Mouse (Mus musculus) myocyte (in vitro differentiated cells): ENCODE results near the gene Stoml1. TPM values are rescaled to one million over a fixed set of nuclear protein-coding genes. Genes with fewer than 3 reads are reported as not detected.

Experiments used
- H3K27me3 ChIP-seq: one replicate; pipeline ENCODE4 v1.6.1; 2011; ENCODE audit not compliant: control insufficient read depth, insufficient read depth, insufficient read length
- H3K36me3 ChIP-seq: one replicate; pipeline ENCODE4 v1.6.1; 2011; ENCODE audit not compliant: control insufficient read depth, insufficient read depth
- H3K4me2 ChIP-seq: one replicate; pipeline ENCODE4 v1.6.1; 2011; ENCODE audit warnings: low read depth, control low read depth
- H3K4me3 ChIP-seq: one replicate; pipeline ENCODE4 v1.5.1; 2011; ENCODE audit warnings: mild to moderate bottlenecking, control low read depth, moderate library complexity
- H3K79me2 ChIP-seq: one replicate; pipeline ENCODE4 v1.6.1; 2011; ENCODE audit not compliant: control insufficient read depth, insufficient read depth
- H3ac ChIP-seq: one replicate; pipeline ENCODE4 v1.6.1; 2011; ENCODE audit not compliant: control insufficient read depth, insufficient read length
- CEBPB ChIP-seq: IDR thresholded peaks from 2 replicates; pipeline ENCODE4 v1.6.1; 2011; ENCODE audit warnings: mild to moderate bottlenecking, moderate library complexity; ENCODE audit not compliant: poor library complexity, insufficient read depth, severe bottlenecking
- E2F4 ChIP-seq: IDR thresholded peaks from one replicate; pipeline ENCODE4 v1.6.1; 2011; ENCODE audit warnings: mild to moderate bottlenecking, control low read depth, moderate library complexity; ENCODE audit not compliant: insufficient read depth
- MAX ChIP-seq: IDR thresholded peaks from one replicate; pipeline ENCODE4 v1.6.1; 2011; ENCODE audit warnings: low read depth, mild to moderate bottlenecking, control low read depth
- MYOD1 ChIP-seq, 3 experiments: IDR thresholded peaks; one replicate each; pipeline ENCODE4 v1.6.1; 2011; ENCODE audit warnings: control low read depth in 2 of 3, low read depth in 2 of 3, mild to moderate bottlenecking in 2 of 3, moderate library complexity in 1 of 3; ENCODE audit not compliant: insufficient read length in 2 of 3, control insufficient read depth in 1 of 3
- MYOG ChIP-seq, 3 experiments: IDR thresholded peaks; one replicate each; pipeline ENCODE4 v1.6.1; 2011; ENCODE audit warnings: control low read depth in 2 of 3, low read depth in 2 of 3, mild to moderate bottlenecking in 2 of 3; ENCODE audit not compliant: insufficient read length in 2 of 3, control insufficient read depth in 1 of 3, insufficient read depth in 1 of 3
- POLR2A ChIP-seq: IDR thresholded peaks from one replicate; pipeline ENCODE4 v1.6.1; 2011; ENCODE audit warnings: low read depth, mild to moderate bottlenecking, control low read depth, moderate library complexity; ENCODE audit not compliant: insufficient read length
- POLR2AphosphoS2 ChIP-seq: IDR thresholded peaks from one replicate; pipeline ENCODE4 v1.6.1; 2011; ENCODE audit warnings: low read depth, control low read depth; ENCODE audit not compliant: insufficient read length
- REST ChIP-seq: IDR thresholded peaks from one replicate; pipeline ENCODE4 v1.6.1; 2011; ENCODE audit warnings: mild to moderate bottlenecking, control low read depth, moderate library complexity; ENCODE audit not compliant: insufficient read depth, insufficient read length
- SRF ChIP-seq: IDR thresholded peaks from one replicate; pipeline ENCODE4 v1.6.1; 2011; ENCODE audit warnings: low read depth; ENCODE audit not compliant: control insufficient read depth, insufficient read length
- TCF12 ChIP-seq: IDR thresholded peaks from one replicate; pipeline ENCODE4 v1.6.1; 2011; ENCODE audit warnings: mild to moderate bottlenecking, control low read depth; ENCODE audit not compliant: poor library complexity, insufficient read depth, severe bottlenecking
- TCF3 ChIP-seq: IDR thresholded peaks from one replicate; pipeline ENCODE4 v1.6.1; 2011; ENCODE audit warnings: low read depth, control low read depth; ENCODE audit not compliant: insufficient read length
- USF1 ChIP-seq: IDR thresholded peaks from one replicate; pipeline ENCODE4 v1.6.1; 2011; ENCODE audit warnings: low read depth, mild to moderate bottlenecking, control low read depth, moderate library complexity
- polyA plus RNA-seq: library from polyadenylated mRNA; unstranded; fragments of >200 nt; fragmentation: generic; extraction: Trizol; gene quantifications from one replicate; pipeline ENCODE4 v1.2.1, GENCODE M21; 2012; ENCODE audit warnings: missing spikeins

Stoml1 gene
- polyA plus RNA-seq: 37.9 TPM

DNA sequence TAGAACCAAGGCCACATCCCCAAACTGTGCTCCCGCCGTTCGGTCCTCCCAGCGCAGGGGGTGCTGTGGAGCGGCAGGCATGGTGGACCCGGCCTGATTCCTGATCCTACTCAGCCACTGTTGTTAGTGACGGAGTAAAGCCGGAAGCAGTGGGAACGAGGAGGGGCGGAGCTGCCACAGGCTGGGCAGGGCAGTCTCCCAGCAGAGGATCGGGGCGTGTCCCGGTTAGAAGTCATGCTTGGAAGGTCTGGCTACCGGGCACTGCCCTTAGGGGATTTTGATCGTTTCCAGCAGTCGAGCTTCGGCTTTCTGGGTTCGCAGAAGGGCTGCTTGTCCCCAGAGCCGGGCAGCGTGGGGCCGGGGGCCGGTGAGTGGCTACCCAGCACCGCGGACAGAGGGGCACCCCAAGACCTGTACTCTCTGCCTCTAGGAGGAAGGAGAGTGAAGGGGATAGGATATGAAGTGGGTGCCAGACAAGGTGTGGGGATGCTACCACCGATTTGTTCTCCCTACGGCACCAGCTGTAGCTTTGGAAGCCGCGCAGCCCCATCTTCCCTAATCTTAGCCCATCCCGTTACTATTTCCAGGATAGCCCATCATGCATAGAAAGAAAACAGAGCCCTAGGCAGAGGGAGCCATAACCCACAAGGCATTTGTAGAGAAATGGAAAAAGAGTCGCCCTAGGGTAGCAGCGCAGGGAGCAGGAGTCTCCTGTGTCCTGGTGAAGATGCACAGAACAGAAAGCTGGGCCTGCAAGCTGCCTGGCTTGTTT, at the start of gene Stoml1:
TSS of gene Stoml1 (plus strand) at position 132 of the 772 bp plus-strand sequence.
- Histone ChIP-seq H3K27me3 (no peaks in the 10 kb centered on the region), H3K4me2 (peak within 1 kb of the TSS; percentile 87), H3K4me3 (peak within 1 kb of the TSS; percentile 38), H3ac (peak within 1 kb of the TSS; percentile 62), H3K36me3 (no peaks in the 10 kb centered on the region), H3K79me2 (peaks cover 15% of the 10 kb centered on the region)
- TF ChIP-seq E2F4: no peak
- TF ChIP-seq TCF3: no peak
- peak; percentile 61 for TF ChIP-seq SRF
- peak; percentile 91 for TF ChIP-seq POLR2AphosphoS2
- TF ChIP-seq MYOD1 (IDR thresholded peaks at IDR 0.05; ENCODE audit: control insufficient read depth in 1 of 3, insufficient read length in 2 of 3, low read depth in 2 of 3): peak in 1 of 3 experiments; percentile 29
- TF ChIP-seq MYOG (IDR thresholded peaks at IDR 0.05; ENCODE audit: control insufficient read depth in 1 of 3, insufficient read depth in 1 of 3, insufficient read length in 2 of 3, low read depth in 2 of 3): peak in 1 of 3 experiments; percentile 21
- no peak for TF ChIP-seq MAX
- no peak for TF ChIP-seq TCF12
- no peak for TF ChIP-seq USF1
- TF ChIP-seq CEBPB: no peak
- TF ChIP-seq REST: no peak
- TF ChIP-seq POLR2A: peak; percentile 84

DNA sequence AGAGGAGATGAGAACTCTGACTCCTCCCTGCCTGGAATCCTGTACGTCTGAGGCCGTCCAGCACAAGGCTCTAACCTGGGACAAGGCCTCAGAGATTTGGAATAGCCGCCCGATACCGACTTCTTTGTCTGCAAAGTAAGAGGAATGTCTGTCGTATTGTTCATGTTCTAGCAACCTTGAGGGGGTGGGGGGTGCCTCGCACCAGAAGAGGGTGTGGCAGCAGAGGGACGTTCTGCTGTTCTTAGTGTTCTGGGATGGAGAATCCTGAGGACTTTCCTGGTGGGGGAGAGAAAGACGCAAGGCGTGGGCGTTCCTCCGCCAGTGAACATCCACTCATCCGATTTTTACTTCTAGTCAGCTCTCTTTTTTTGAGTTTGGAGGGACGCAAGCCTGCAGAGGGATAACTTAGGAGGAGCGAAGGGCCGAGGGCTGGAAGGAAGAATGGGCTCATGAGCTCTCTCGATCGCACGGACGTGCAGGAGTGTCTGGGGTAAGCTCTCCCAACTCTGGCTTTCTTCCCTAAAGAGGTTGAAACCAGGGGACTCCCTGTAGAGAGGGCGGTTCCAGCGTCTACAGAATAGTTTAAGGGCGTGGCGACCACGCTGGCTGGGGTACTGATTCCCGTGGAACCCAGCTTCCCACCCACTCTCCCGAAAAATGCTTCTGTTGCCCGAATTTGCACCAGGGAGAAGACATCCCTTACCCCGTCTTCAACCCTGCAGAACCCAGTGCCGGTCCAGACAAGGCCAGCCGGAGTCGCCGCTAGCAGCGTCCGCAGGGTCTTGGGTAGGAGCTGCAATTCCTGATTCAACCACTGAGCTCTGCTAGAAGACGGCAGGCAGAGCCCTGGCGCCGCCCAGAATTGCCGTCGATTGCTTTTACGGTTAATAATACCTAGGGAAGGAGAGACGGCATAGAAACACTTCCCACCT, 49.2 kb upstream of the Stoml1 start, which contains the start of the genes Islr and Islr2:
TSS of gene Islr (minus strand) at position 791 of the 932 bp plus-strand sequence.
TSS of gene Islr2 (minus strand) at position 804 of the 932 bp plus-strand sequence.
- no peaks in the 10 kb centered on the region for H3K27me3 ChIP-seq
- H3K4me3 ChIP-seq: peak within 1 kb of the TSS; percentile 13
- H3K36me3 ChIP-seq: no peaks in the 10 kb centered on the region
- H3K79me2 ChIP-seq: no peaks in the 10 kb centered on the region
- no peak within 1 kb of the TSS for H3ac ChIP-seq
- TF ChIP-seq POLR2A: no peak
- no peak for TF ChIP-seq E2F4
- no peak for TF ChIP-seq TCF3
- TF ChIP-seq POLR2AphosphoS2: no peak
- TF ChIP-seq REST: no peak
- no peak for TF ChIP-seq USF1
- TF ChIP-seq CEBPB: no peak
- TF ChIP-seq MAX: no peak
- TF ChIP-seq MYOD1 (IDR thresholded peaks at IDR 0.05; ENCODE audit: control insufficient read depth in 1 of 3, insufficient read length in 2 of 3, low read depth in 2 of 3): no peak
- no peak for TF ChIP-seq SRF
- TF ChIP-seq MYOG (IDR thresholded peaks at IDR 0.05; ENCODE audit: control insufficient read depth in 1 of 3, insufficient read depth in 1 of 3, insufficient read length in 2 of 3, low read depth in 2 of 3): no peak
- TF ChIP-seq TCF12: no peak
- H3K4me2 ChIP-seq: peak within 1 kb of the TSS; percentile 72

DNA sequence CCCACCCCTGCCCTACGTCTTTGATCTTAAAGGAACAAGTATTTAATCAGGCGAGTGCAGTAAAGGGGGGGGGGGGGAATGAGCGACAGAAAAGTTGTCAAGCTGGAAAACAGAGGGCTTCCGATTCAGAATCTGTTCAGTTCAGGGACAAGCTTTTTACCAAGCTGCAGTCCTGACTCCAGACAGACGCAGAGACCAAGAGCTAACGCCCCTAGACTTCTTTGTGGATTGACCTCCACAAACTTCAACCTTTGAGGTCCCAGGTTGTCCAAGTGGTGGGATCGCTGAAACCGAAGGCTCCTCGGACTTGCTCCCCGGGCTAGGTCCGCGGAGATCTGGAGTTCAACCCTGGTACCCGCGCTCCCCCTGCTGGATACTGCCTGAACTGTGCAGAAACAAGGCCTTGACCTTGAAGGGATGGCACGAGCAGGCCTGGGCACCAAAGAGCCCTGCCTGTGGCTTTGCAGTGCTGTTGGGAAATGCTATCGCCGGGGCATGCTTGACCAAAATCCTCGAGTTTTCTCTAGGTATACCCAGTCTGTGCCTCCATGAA, 48.4 kb upstream of the Stoml1 start:
- no peak for TF ChIP-seq MYOD1 (IDR thresholded peaks at IDR 0.05; ENCODE audit: control insufficient read depth in 1 of 3, insufficient read length in 2 of 3, low read depth in 2 of 3)
- TF ChIP-seq POLR2A: no peak
- no peak for TF ChIP-seq REST
- TF ChIP-seq E2F4: no peak
- no peak for TF ChIP-seq SRF
- no peak for TF ChIP-seq TCF12
- TF ChIP-seq MAX: no peak
- TF ChIP-seq MYOG (IDR thresholded peaks at IDR 0.05; ENCODE audit: control insufficient read depth in 1 of 3, insufficient read depth in 1 of 3, insufficient read length in 2 of 3, low read depth in 2 of 3): no peak
- no peak for TF ChIP-seq CEBPB
- TF ChIP-seq TCF3: no peak
- TF ChIP-seq USF1: no peak
- TF ChIP-seq POLR2AphosphoS2: no peak
- Histone ChIP-seq H3K4me3 (peak overlapping the region; percentile 13), H3K27me3 (no peaks in the 10 kb centered on the region), H3K79me2 (no peaks in the 10 kb centered on the region), H3ac (no peak overlapping the region), H3K36me3 (no peaks in the 10 kb centered on the region), H3K4me2 (peak overlapping the region; percentile 72)

DNA sequence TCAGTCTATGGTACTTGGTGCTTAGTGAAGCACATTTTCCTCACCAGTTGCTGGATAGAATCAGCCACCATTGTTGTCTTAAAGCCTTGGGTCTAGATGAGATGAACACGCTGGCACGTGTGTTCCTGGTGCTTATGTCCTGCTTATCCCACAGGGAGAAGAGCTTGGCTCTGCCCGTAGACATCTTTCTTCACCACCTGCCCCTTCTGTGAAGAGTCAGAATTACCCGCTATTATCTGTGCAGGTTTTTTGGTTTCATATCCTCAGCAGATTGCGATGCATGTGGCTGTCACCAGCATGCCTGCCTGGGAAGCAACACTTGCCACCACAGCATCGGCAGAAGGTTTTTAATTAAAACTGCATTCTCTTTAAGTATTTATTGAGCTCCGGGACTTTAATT, 47.0 kb upstream of the Stoml1 start:
- H3K36me3 ChIP-seq: no peaks in the 10 kb centered on the region
- no peaks in the 10 kb centered on the region for H3K27me3 ChIP-seq
- no peak overlapping the region for H3K4me2 ChIP-seq
- no peak overlapping the region for H3ac ChIP-seq
- no peaks in the 10 kb centered on the region for H3K79me2 ChIP-seq
- H3K4me3 ChIP-seq: no peak overlapping the region
- TF ChIP-seq MYOD1 (IDR thresholded peaks at IDR 0.05; ENCODE audit: control insufficient read depth in 1 of 3, insufficient read length in 2 of 3, low read depth in 2 of 3) (no peak), E2F4 (no peak), POLR2AphosphoS2 (no peak), CEBPB (no peak), SRF (no peak), TCF12 (no peak), TCF3 (no peak), REST (no peak)
